Mouse (Mus musculus) brain, adult 2 months (tissue): ENCODE measurements at regions not wholly inside any gene's neighbourhood (a gene's known extent, or its start where the extent isn't known, plus 50 kb on each side); places are given as distances from the start of the nearest gene placed in this dataset.

Source experiments
- DNase-seq: peaks from one replicate; pipeline ENCODE4 v3.0.0; 2011; ENCODE audit warnings: low read depth, low spot score

GRCm38 (mm10) chr2:51073040-51073594, 75.8 kb downstream of the Rnd3 start:
- no peak for DNase-seq

- DNase-seq = no peak
Measured at GRCm38 (mm10) chr2:51072346-51072885, 76.5 kb downstream of the Rnd3 start.

- peak; percentile 26 for DNase-seq
Measured at GRCm38 (mm10) chr2:51070902-51071301, 78.0 kb downstream of the Rnd3 start.

GRCm38 (mm10) chr2:51066423-51066831, 82.5 kb downstream of the Rnd3 start:
- DNase-seq = peak; percentile 73

GRCm38 (mm10) chr2:51065821-51066220, 83.1 kb downstream of the Rnd3 start:
- DNase-seq = no peak

- DNase-seq = no peak
Measured at GRCm38 (mm10) chr2:51064821-51065220, 84.1 kb downstream of the Rnd3 start.

- DNase-seq = no peak
Measured at GRCm38 (mm10) chr2:51062049-51062448, 86.9 kb downstream of the Rnd3 start.

GRCm38 (mm10) chr2:51058158-51058557, 90.8 kb downstream of the Rnd3 start:
- DNase-seq = no peak

- DNase-seq = no peak
Measured at GRCm38 (mm10) chr2:51056141-51056731, 92.7 kb downstream of the Rnd3 start.

- no peak for DNase-seq
Measured at GRCm38 (mm10) chr2:51055339-51055738, 93.6 kb downstream of the Rnd3 start.

- DNase-seq = no peak
Measured at GRCm38 (mm10) chr2:51049834-51050170, 99.1 kb downstream of the Rnd3 start.

- peak; percentile 9 for DNase-seq
Measured at GRCm38 (mm10) chr2:51049101-51049833, 99.6 kb downstream of the Rnd3 start.

- peak; percentile 6 for DNase-seq
Measured at GRCm38 (mm10) chr2:51047520-51047919, 101.4 kb downstream of the Rnd3 start.

GRCm38 (mm10) chr2:51045626-51046025, 103.3 kb downstream of the Rnd3 start:
- no peak for DNase-seq

- peak; percentile 71 for DNase-seq
Measured at GRCm38 (mm10) chr2:51041101-51041500, 107.8 kb downstream of the Rnd3 start.

- peak; percentile 13 for DNase-seq
Measured at GRCm38 (mm10) chr2:51038685-51039084, 110.2 kb downstream of the Rnd3 start.

- DNase-seq = no peak
Measured at GRCm38 (mm10) chr2:51036995-51037394, 111.9 kb downstream of the Rnd3 start.

- DNase-seq = no peak
Measured at GRCm38 (mm10) chr2:51036190-51036755, 112.6 kb downstream of the Rnd3 start.

- DNase-seq = no peak
Measured at GRCm38 (mm10) chr2:51033881-51034280, 115.0 kb downstream of the Rnd3 start.

- no peak for DNase-seq
Measured at GRCm38 (mm10) chr2:51022479-51022878, 126.4 kb downstream of the Rnd3 start.

- peak; percentile 5 for DNase-seq
Measured at GRCm38 (mm10) chr2:51016129-51016402, 132.8 kb downstream of the Rnd3 start.

- peak; percentile 10 for DNase-seq
Measured at GRCm38 (mm10) chr2:51015360-51016128, 133.4 kb downstream of the Rnd3 start.
